Mouse (Mus musculus): Measurements from ENCODE around the gene Rbpjl. TPM values are rescaled to one million over a fixed set of nuclear protein-coding genes. Genes with fewer than 3 reads are reported as not detected.

The Rbpjl gene
- polyA plus RNA-seq, 1 experiment from 2014 or later = 0.05 TPM

GRCm38 (mm10) chr2:164377478-164378426 is 25.2 kb upstream of the Rbpjl start:
- 92% methylated on average over 15 of the region's 15 CpGs for WGBS
- Histone ChIP-seq H3K36me3 (no peaks in the 10 kb centered on the region), H3K27me3 (no peaks in the 10 kb centered on the region), H3K9ac (replicated peaks) (no peak overlapping the region), H3K9me3 (no peaks in the 10 kb centered on the region), H3K27ac (replicated peaks) (no peak overlapping the region), H3K4me2 (replicated peaks) (no peak overlapping the region), H3K4me3 (no peak overlapping the region), H3K4me1 (no peaks in the 10 kb centered on the region)
- ATAC-seq (replicated peaks) = no peak

DNA sequence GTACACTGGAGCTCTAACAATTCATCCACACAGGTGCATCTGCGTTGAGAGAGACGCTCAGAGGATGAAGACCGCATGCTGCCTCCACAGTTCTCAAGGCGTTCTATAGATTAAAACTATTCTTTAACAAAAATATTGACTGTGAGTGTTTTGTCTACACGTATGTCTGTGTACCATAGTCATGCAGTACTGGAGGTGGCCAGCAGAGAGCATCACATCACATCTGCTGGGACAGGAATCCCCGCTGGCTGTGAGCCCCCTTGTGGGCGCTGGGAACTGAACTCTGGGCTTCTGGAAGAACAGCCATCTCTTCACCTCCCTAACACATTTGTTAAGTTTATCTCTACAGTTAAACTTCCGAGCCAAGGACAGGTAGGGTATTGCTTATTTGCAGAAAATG is 21.2 kb upstream of the Rbpjl start:
- H3K36me3 ChIP-seq = no peaks in the 10 kb centered on the region
- H3K4me3 ChIP-seq = no peak overlapping the region
- WGBS = 80% methylated on average over 8 of the region's 8 CpGs
- H3K27ac ChIP-seq (replicated peaks) = no peak overlapping the region
- no peak overlapping the region for H3K9ac ChIP-seq (replicated peaks)
- no peaks in the 10 kb centered on the region for H3K27me3 ChIP-seq
- no peak for ATAC-seq (replicated peaks)
- H3K4me2 ChIP-seq (replicated peaks) = no peak overlapping the region
- peaks cover 10% of the 10 kb centered on the region for H3K4me1 ChIP-seq
- H3K9me3 ChIP-seq = no peaks in the 10 kb centered on the region

DNA sequence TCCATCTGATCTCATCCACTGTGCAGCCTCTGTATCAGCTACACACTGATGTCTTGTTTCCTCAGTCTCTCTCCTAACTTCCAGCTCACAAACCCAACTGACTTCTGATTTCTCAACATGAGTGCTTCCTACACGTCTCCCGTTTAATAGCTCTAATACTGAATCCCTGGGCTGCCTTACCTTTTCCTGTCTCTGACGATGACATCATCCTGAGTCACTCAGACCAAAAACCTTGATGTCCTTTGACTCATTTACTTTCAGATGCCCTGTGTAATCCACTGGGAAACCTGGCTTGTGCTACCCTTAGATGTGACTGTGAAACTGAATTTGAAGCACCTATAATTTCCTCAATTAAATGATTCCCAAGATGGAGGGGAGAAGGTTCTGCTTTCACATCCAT is 20.0 kb upstream of the Rbpjl start:
- no peak for ATAC-seq (replicated peaks)
- no peaks in the 10 kb centered on the region for H3K36me3 ChIP-seq
- H3K27me3 ChIP-seq = no peaks in the 10 kb centered on the region
- no peak overlapping the region for H3K4me3 ChIP-seq
- WGBS = 87% methylated on average over 3 of the region's 3 CpGs
- H3K9ac ChIP-seq (replicated peaks) = no peak overlapping the region
- H3K4me2 ChIP-seq (replicated peaks) = no peak overlapping the region
- peaks cover 10% of the 10 kb centered on the region for H3K4me1 ChIP-seq
- H3K9me3 ChIP-seq = no peaks in the 10 kb centered on the region
- H3K27ac ChIP-seq (replicated peaks) = no peak overlapping the region

DNA sequence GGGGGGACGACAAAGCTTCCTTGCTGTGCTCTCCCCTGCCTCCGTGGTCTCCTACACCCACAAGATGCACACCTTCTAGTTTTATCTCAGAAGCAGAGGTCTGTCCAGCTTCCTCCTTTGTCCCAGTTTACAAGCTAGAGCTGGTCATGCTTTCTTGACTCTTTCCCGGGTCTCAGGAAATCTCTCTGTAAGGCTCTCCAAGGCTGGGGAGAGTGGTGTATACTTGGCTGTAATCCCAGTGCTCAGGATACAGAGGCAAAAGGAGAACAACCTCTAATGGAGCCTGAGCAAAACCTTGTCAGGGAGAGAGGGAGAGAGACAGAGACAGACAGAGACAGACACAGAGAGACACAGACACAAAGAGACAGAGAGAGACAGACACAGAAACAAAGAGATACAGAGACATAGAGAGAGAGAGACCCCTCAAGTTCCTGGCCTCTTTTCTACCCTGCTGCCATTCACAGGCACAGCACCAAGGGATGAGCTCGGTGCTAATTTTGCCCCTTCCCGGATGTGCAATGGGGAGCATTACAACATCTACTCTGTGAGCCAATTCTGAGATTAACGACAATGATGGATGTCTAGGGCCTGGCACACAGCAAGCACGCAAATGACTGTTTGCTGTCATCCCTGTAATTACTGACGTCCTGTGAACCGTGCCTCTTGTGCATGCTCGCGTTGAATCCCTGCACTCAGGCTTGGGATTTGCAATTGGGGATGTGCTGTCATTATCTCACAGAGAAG is 19.1 kb upstream of the Rbpjl start:
- H3K27me3 ChIP-seq = no peaks in the 10 kb centered on the region; the same call in 1 of the 2 replicates
- H3K9ac ChIP-seq (replicated peaks) = no peak overlapping the region
- H3K4me3 ChIP-seq = no peak overlapping the region
- no peaks in the 10 kb centered on the region for H3K36me3 ChIP-seq
- H3K9me3 ChIP-seq = no peaks in the 10 kb centered on the region
- WGBS = 45% methylated on average over 11 of the region's 11 CpGs
- H3K4me2 ChIP-seq (replicated peaks) = no peak overlapping the region
- no peak for ATAC-seq (replicated peaks)
- no peak overlapping the region for H3K27ac ChIP-seq (replicated peaks)
- peaks cover 13% of the 10 kb centered on the region for H3K4me1 ChIP-seq

GRCm38 (mm10) chr2:164385927-164386763 is 16.8 kb upstream of the Rbpjl start:
- H3K9me3 ChIP-seq = no peaks in the 10 kb centered on the region
- no peak overlapping the region for H3K27ac ChIP-seq (replicated peaks)
- H3K4me2 ChIP-seq (replicated peaks) = peak overlapping the region; percentile 6; the same call in 1 of the 2 replicates
- no peak overlapping the region for H3K9ac ChIP-seq (replicated peaks)
- H3K4me1 ChIP-seq = peaks cover 19% of the 10 kb centered on the region
- ATAC-seq (replicated peaks) = peak; percentile 63; the same call in 1 of the 2 replicates
- WGBS = 8% methylated on average over 18 of the region's 18 CpGs
- H3K36me3 ChIP-seq = no peaks in the 10 kb centered on the region
- H3K27me3 ChIP-seq = no peaks in the 10 kb centered on the region; the same call in 1 of the 2 replicates
- no peak overlapping the region for H3K4me3 ChIP-seq

- Histone ChIP-seq H3K9ac (replicated peaks) (no peak overlapping the region), H3K4me2 (replicated peaks) (no peak overlapping the region), H3K36me3 (no peaks in the 10 kb centered on the region), H3K9me3 (no peaks in the 10 kb centered on the region), H3K27me3 (no peaks in the 10 kb centered on the region; the same call in 1 of the 2 replicates), H3K4me3 (no peak overlapping the region), H3K27ac (replicated peaks) (no peak overlapping the region), H3K4me1 (peaks cover 19% of the 10 kb centered on the region)
- no peak for ATAC-seq (replicated peaks)
- 19% methylated on average over 8 of the region's 8 CpGs for whole genome bisulfite sequencing
Observed at GRCm38 (mm10) chr2:164386953-164387352, 16.0 kb upstream of the Rbpjl start.

- peak within 1 kb of the TSS; percentile 65 for H3K4me2 ChIP-seq (replicated peaks)
- no peaks in the 10 kb centered on the region for H3K9me3 ChIP-seq
- peaks cover 19% of the 10 kb centered on the region for H3K4me1 ChIP-seq
- peak; percentile 57 for ATAC-seq (replicated peaks)
- no peak within 1 kb of the TSS for H3K27ac ChIP-seq (replicated peaks)
- H3K4me3 ChIP-seq = peak within 1 kb of the TSS; percentile 48
- no peaks in the 10 kb centered on the region; the same call in 1 of the 2 replicates for H3K27me3 ChIP-seq
- H3K9ac ChIP-seq (replicated peaks) = peak within 1 kb of the TSS; percentile 41
- H3K36me3 ChIP-seq = no peaks in the 10 kb centered on the region
- WGBS = 0% methylated on average over 17 of the region's 17 CpGs
Observed at GRCm38 (mm10) chr2:164389020-164389419, 13.9 kb upstream of the Rbpjl start, which contains the start of gene Slpi. Slpi (minus strand) TSS chr2:164389095.

DNA sequence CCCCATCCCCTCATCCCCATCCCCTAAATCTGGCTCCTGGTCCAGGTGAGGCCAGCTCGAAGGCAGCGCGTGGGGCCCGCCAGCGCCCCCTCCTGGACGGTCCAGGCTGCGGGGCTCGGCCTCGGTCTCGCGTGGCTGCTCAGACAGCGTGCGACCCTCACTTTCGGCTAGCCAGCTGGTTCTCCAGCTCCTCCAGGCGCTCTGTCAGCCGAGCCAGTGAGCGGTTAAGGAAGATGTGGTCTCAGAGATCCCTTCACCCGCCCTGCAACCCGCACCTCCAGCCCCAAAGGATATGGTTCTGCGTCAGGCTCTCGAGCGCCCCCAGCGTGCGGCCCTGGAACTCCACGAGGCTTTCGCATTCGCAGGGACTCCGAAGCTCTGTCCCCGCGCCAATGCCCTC is 13.4 kb upstream of the Rbpjl start:
- WGBS = under 1% methylated on average over 30 of the region's 30 CpGs
- Histone ChIP-seq H3K27ac (replicated peaks) (no peak overlapping the region), H3K9ac (replicated peaks) (peak overlapping the region; percentile 41), H3K36me3 (no peaks in the 10 kb centered on the region), H3K4me2 (replicated peaks) (peak overlapping the region; percentile 65), H3K4me1 (peaks cover 19% of the 10 kb centered on the region), H3K9me3 (no peaks in the 10 kb centered on the region), H3K27me3 (no peaks in the 10 kb centered on the region; the same call in 1 of the 2 replicates), H3K4me3 (peak overlapping the region; percentile 48)
- peak; percentile 77 for ATAC-seq (replicated peaks)

GRCm38 (mm10) chr2:164393126-164393525 is 9.8 kb upstream of the Rbpjl start:
- no peak for ATAC-seq (replicated peaks)
- Histone ChIP-seq H3K27me3 (no peaks in the 10 kb centered on the region; the same call in 1 of the 2 replicates), H3K9ac (replicated peaks) (no peak overlapping the region), H3K4me2 (replicated peaks) (no peak overlapping the region), H3K4me3 (no peak overlapping the region), H3K4me1 (peaks cover 9% of the 10 kb centered on the region), H3K36me3 (no peaks in the 10 kb centered on the region), H3K27ac (replicated peaks) (no peak overlapping the region), H3K9me3 (no peaks in the 10 kb centered on the region)
- 82% methylated on average over 29 of the region's 29 CpGs for WGBS

DNA sequence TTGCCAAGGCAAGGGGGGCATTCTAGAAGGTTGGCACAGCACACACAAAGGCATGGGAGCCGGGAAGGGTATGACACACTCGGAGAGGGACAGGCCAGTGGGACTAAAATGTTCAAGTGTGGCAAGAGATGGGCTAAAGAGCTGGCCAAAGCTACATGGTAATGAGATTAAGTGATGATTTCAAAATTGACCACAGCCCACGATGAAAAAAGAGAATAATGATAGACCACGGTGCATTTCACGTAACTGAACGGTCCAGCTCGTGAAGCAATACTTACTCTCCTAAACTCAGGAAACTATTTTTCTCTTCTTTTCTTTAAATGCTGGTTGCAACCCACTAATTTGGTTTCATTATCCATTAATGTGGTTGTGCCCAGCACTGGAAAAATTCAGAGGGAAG is 6.9 kb upstream of the Rbpjl start:
- Histone ChIP-seq H3K4me2 (replicated peaks) (no peak overlapping the region), H3K9me3 (no peaks in the 10 kb centered on the region), H3K9ac (replicated peaks) (no peak overlapping the region), H3K36me3 (no peaks in the 10 kb centered on the region), H3K27me3 (peaks cover 24% of the 10 kb centered on the region), H3K27ac (replicated peaks) (no peak overlapping the region), H3K4me3 (no peak overlapping the region), H3K4me1 (peaks cover 6% of the 10 kb centered on the region; the same call in 1 of the 2 replicates)
- no peak for ATAC-seq (replicated peaks)
- 91% methylated on average over 7 of the region's 7 CpGs for whole genome bisulfite sequencing

DNA sequence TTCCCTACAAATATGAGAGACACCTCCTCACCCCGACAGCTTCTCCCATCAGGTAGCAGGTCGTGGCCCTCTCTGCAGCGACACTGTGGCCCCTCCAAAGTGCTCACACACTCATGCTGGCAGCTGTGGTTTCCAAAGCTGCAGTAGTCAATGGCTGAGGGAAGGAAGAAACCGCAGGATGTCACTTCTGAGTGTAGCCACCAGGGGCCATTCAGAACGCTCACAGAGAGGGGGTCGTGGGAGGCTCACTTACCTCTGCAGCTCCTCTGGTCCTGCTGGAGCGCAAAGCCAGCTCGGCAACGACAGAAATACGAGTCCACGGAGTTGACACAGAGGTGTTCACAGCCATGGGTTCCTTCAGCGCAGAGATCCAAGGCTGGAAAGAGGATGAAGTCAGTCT is 6.0 kb upstream of the Rbpjl start:
- H3K9ac ChIP-seq (replicated peaks) = no peak overlapping the region
- ATAC-seq (replicated peaks) = no peak
- H3K4me1 ChIP-seq = peaks cover 6% of the 10 kb centered on the region; the same call in 1 of the 2 replicates
- peaks cover 32% of the 10 kb centered on the region for H3K27me3 ChIP-seq
- 76% methylated on average over 12 of the region's 12 CpGs for WGBS
- H3K4me3 ChIP-seq = no peak overlapping the region
- no peak overlapping the region for H3K4me2 ChIP-seq (replicated peaks)
- no peak overlapping the region for H3K27ac ChIP-seq (replicated peaks)
- no peaks in the 10 kb centered on the region for H3K9me3 ChIP-seq
- H3K36me3 ChIP-seq = no peaks in the 10 kb centered on the region
